Mouse (Mus musculus): ENCODE measurements at regions not wholly inside any gene's neighbourhood (a gene's known extent, or its start where the extent isn't known, plus 50 kb on each side); places are given as distances from the start of the nearest gene placed in this dataset.

GRCm38 (mm10) chr9:33001165-33001949, 365.3 kb downstream of the Ets1 start:
- in situ Hi-C loops (cut with MboI; ENCODE audit: unreplicated experiment in 2 of 2), result no loop called here

GRCm38 (mm10) chr9:33003880-33004279, 367.9 kb downstream of the Ets1 start:
- in situ Hi-C loops (cut with MboI; ENCODE audit: unreplicated experiment in 2 of 2), result no loop called here

GRCm38 (mm10) chr9:33004536-33004935, 368.5 kb downstream of the Ets1 start:
- in situ Hi-C loops (cut with MboI; ENCODE audit: unreplicated experiment in 2 of 2), result no loop called here

- in situ Hi-C loops (cut with MboI; ENCODE audit: unreplicated experiment in 2 of 2), result no loop called here
These were observed 371.5 kb downstream of the Ets1 start for GRCm38 (mm10) chr9:33007456-33008063.

GRCm38 (mm10) chr9:33011241-33011640, 375.2 kb downstream of the Ets1 start:
- in situ Hi-C loops (cut with MboI; ENCODE audit: unreplicated experiment in 2 of 2), result no loop called here

- in situ Hi-C loops (cut with MboI; ENCODE audit: unreplicated experiment in 2 of 2), result no loop called here
These were observed 399.4 kb downstream of the Ets1 start for GRCm38 (mm10) chr9:33035401-33035800.

GRCm38 (mm10) chr9:33039221-33039790, 403.3 kb downstream of the Ets1 start:
- in situ Hi-C loops (cut with MboI; ENCODE audit: unreplicated experiment in 2 of 2), result no loop called here

- in situ Hi-C loops (cut with MboI; ENCODE audit: unreplicated experiment in 2 of 2), result no loop called here
These were observed 414.8 kb downstream of the Ets1 start for GRCm38 (mm10) chr9:33050789-33051188.

GRCm38 (mm10) chr9:33060636-33061264, 424.7 kb downstream of the Ets1 start:
- in situ Hi-C loops (cut with MboI; ENCODE audit: unreplicated experiment in 2 of 2), result no loop called here

- in situ Hi-C loops (cut with MboI; ENCODE audit: unreplicated experiment in 2 of 2), result no loop called here
These were observed 426.5 kb downstream of the Ets1 start for GRCm38 (mm10) chr9:33062476-33062875.

- in situ Hi-C loops (cut with MboI; ENCODE audit: unreplicated experiment in 2 of 2), result no loop called here
These were observed 429.3 kb downstream of the Ets1 start for GRCm38 (mm10) chr9:33065331-33065730.

- in situ Hi-C loops (cut with MboI; ENCODE audit: unreplicated experiment in 2 of 2), result no loop called here
These were observed 431.5 kb downstream of the Ets1 start for GRCm38 (mm10) chr9:33067521-33067920.

- in situ Hi-C loops (cut with MboI; ENCODE audit: unreplicated experiment in 2 of 2), result no loop called here
These were observed 434.1 kb downstream of the Ets1 start for GRCm38 (mm10) chr9:33070116-33070515.

GRCm38 (mm10) chr9:33080271-33080670, 444.2 kb downstream of the Ets1 start:
- in situ Hi-C loops (cut with MboI; ENCODE audit: unreplicated experiment in 2 of 2), result loop anchor here (10.0 to 25.0 kb wide), 3 partner anchors 115 to 368 kb away; no protein-coding TSS in a partner anchor

- in situ Hi-C loops (cut with MboI; ENCODE audit: unreplicated experiment in 2 of 2), result loop anchor here (10.0 to 25.0 kb wide), 3 partner anchors 116 to 368 kb away; no protein-coding TSS in a partner anchor
These were observed 444.8 kb downstream of the Ets1 start for GRCm38 (mm10) chr9:33080774-33081173.

- in situ Hi-C loops (cut with MboI; ENCODE audit: unreplicated experiment in 2 of 2), result loop anchor here (5.0 to 25.0 kb wide), 8 partner anchors 125 to 815 kb away; no protein-coding TSS in a partner anchor
These were observed 454.0 kb downstream of the Ets1 start for GRCm38 (mm10) chr9:33089977-33090376.

- in situ Hi-C loops (cut with MboI; ENCODE audit: unreplicated experiment in 2 of 2), result loop anchor here (5.0 to 25.0 kb wide), 7 partner anchors 153 to 817 kb away; no protein-coding TSS in a partner anchor
These were observed 455.6 kb downstream of the Ets1 start for GRCm38 (mm10) chr9:33091664-33092063.

- in situ Hi-C loops (cut with MboI; ENCODE audit: unreplicated experiment in 2 of 2), result loop anchor here (5.0 to 25.0 kb wide), 9 partner anchors 149 to 823 kb away; no protein-coding TSS in a partner anchor
These were observed 459.6 kb downstream of the Ets1 start for GRCm38 (mm10) chr9:33095654-33096053.

GRCm38 (mm10) chr9:33101206-33101605, 465.2 kb downstream of the Ets1 start:
- in situ Hi-C loops (cut with MboI; ENCODE audit: unreplicated experiment in 2 of 2), result no loop called here

GRCm38 (mm10) chr9:33104623-33105074, 468.6 kb downstream of the Ets1 start:
- in situ Hi-C loops (cut with MboI; ENCODE audit: unreplicated experiment in 2 of 2), result no loop called here

GRCm38 (mm10) chr9:33123841-33124240, 487.8 kb downstream of the Ets1 start:
- in situ Hi-C loops (cut with MboI; ENCODE audit: unreplicated experiment in 2 of 2), result no loop called here
